Mouse (Mus musculus) lung, postnatal 0 days (tissue): ENCODE measurements around the gene Gm38392. TPM values are rescaled to one million over a fixed set of nuclear protein-coding genes. Genes with fewer than 3 reads are reported as not detected.

Experiments
- ATAC-seq: fragments of 200-750 bp; cut with Nextera tagmentation; 2 replicates; pipeline ENCODE4 v1.8.0; 2017; ENCODE audit warnings: moderate library complexity
- DNase-seq: peaks from one replicate; pipeline ENCODE4 v3.0.0-alpha.2; 2016; ENCODE audit warnings: low spot score
- H3K27ac ChIP-seq: fragments of 300-500 bp; sonication (generic); 2 replicates; pipeline ENCODE4 v1.5.1; 2014; ENCODE audit warnings: antibody characterized with exemption, mild to moderate bottlenecking, low read length, mixed read lengths
- H3K27me3 ChIP-seq: fragments of 300-500 bp; sonication (generic); replicated peaks from 2 replicates; pipeline ENCODE4 v1.6.1; 2014; ENCODE audit warnings: low read length, mixed read lengths; ENCODE audit not compliant: insufficient read depth
- H3K36me3 ChIP-seq: fragments of 300-500 bp; sonication (generic); 2 replicates; pipeline ENCODE4 v1.6.1; 2014; ENCODE audit warnings: low read length, mixed read lengths; ENCODE audit not compliant: insufficient read depth
- H3K4me1 ChIP-seq: fragments of 300-500 bp; sonication (generic); 2 replicates; pipeline ENCODE4 v1.6.1; 2014; ENCODE audit warnings: antibody characterized with exemption, low read depth, low read length, mixed read lengths; ENCODE audit not compliant: insufficient read depth
- H3K4me2 ChIP-seq: fragments of 300-500 bp; sonication (generic); replicated peaks from 2 replicates; pipeline ENCODE4 v1.6.1; 2014; ENCODE audit warnings: low read depth, mild to moderate bottlenecking, low read length, moderate library complexity, mixed read lengths
- H3K4me3 ChIP-seq: fragments of 300-500 bp; sonication (generic); 2 replicates; pipeline ENCODE4 v1.5.1; 2014; ENCODE audit warnings: low read depth, low read length
- H3K9ac ChIP-seq: fragments of 300-500 bp; sonication (generic); replicated peaks from 2 replicates; pipeline ENCODE4 v1.6.1; 2014; ENCODE audit warnings: low read depth, mild to moderate bottlenecking
- H3K9me3 ChIP-seq: fragments of 300-500 bp; sonication (generic); 2 replicates; pipeline ENCODE4 v1.6.1; 2016; ENCODE audit warnings: low read length, mixed read lengths
- CTCF ChIP-seq: IDR thresholded peaks from 2 replicates; pipeline ENCODE4 v1.5.1; 2016; ENCODE audit warnings: antibody characterized with exemption, mild to moderate bottlenecking
- EP300 ChIP-seq: IDR thresholded peaks from 2 replicates; pipeline ENCODE4 v1.6.1; 2016; ENCODE audit warnings: antibody characterized with exemption, mild to moderate bottlenecking, control low read depth
- WGBS: fragments of 180-500 bp; shearing (Covaris S2); extraction: QIAGEN DNeasy Blood & Tissue Kit; methylation state at CpG from one replicate; pipeline ENCODE4 v1.1.7; 2014; 5-methylcytosine and 5-hydroxymethylcytosine counted together
- polyA plus RNA-seq: library from polyadenylated mRNA; unstranded; fragments of >200 nt; fragmentation: Nextera tagmentation; extraction: Ambion mirVana; gene quantifications from 2 replicates; pipeline ENCODE4 v1.2.1, GENCODE M21; 2015

Gene Gm38392
- polyA plus RNA-seq, 1 experiment from 2014 or later = 1.8 TPM

DNA sequence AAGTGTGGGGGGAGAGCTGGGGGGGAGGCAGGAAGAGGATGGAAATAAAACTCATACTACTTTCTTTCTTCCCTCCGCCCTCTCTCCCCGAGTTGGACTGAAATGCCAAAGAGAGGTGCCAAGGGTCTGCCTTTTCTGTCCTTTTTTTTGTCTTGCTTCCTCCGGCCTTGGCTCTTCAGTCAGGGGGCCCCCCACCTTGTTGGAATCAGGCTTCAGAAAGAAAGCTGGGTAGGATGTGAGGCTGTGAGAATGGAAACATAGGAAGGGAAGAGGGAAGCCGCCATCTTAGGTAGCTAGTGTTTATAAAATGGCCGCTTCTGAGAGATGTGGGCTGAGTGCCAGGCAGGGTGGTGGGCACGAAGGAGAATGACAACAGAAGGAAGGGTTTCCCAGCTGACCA, 64.6 kb downstream of the Gm38392 start:
- peaks cover 29% of the 10 kb centered on the region for H3K27me3 ChIP-seq
- H3K4me1 ChIP-seq = no peaks in the 10 kb centered on the region
- no peak overlapping the region for H3K27ac ChIP-seq
- no peak overlapping the region for H3K4me3 ChIP-seq
- no peak for ATAC-seq
- H3K9ac ChIP-seq = no peak overlapping the region
- DNase-seq = no peak
- TF ChIP-seq EP300 (no peak), CTCF (no peak)
- H3K9me3 ChIP-seq = no peaks in the 10 kb centered on the region
- no peaks in the 10 kb centered on the region for H3K36me3 ChIP-seq
- 79% methylated on average over 6 of the region's 6 CpGs for WGBS
- H3K4me2 ChIP-seq = no peak overlapping the region

DNA sequence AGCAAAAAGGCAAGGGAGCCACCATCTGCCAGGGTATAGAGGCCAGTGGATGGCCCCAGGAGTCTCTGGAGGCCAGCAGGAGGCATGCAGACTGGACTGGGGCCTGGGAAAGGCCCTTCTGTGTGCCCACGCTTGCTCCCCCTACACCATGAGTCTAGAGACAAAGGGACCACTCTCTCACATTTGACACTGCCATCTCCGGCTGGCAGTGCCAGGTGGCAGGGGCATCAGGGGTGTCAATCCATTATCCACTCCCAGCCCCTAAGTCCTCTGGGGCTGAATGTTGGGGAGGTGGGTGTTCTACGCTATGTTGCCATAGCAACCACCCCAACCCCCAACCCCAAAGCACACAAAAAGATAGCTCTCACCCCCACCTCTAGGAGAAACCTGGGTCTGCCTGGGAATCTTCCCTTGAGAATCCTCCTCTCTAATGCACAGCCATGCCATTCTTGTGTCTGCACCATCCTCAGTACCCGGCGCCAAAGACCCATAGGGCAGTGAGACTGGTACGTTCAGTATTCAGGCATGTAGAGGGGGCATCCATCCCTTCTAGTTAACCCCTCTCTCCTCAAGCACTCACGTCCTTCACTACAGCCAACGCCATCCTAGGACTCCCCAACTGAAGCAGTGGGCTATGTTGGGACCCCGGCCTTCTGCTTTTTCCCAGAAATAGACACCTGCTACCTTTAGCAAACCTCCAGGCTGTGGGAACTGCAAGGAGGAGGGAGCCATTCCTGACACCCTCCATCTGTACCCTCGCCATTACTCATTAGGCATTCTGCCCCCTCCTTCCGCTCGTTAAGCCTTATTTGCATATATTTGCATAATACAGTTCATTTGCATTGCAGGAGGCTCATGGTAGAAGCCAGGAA, 65.3 kb downstream of the Gm38392 start:
- 51% methylated on average over 12 of the region's 12 CpGs for WGBS
- no peak overlapping the region for H3K9ac ChIP-seq
- TF ChIP-seq EP300 (no peak), CTCF (no peak)
- no peaks in the 10 kb centered on the region for H3K36me3 ChIP-seq
- DNase-seq (no peak), ATAC-seq (no peak)
- peaks cover 36% of the 10 kb centered on the region for H3K27me3 ChIP-seq
- no peak overlapping the region for H3K4me2 ChIP-seq
- no peak overlapping the region for H3K27ac ChIP-seq
- H3K4me3 ChIP-seq = no peak overlapping the region
- H3K4me1 ChIP-seq = no peaks in the 10 kb centered on the region
- no peaks in the 10 kb centered on the region for H3K9me3 ChIP-seq

DNA sequence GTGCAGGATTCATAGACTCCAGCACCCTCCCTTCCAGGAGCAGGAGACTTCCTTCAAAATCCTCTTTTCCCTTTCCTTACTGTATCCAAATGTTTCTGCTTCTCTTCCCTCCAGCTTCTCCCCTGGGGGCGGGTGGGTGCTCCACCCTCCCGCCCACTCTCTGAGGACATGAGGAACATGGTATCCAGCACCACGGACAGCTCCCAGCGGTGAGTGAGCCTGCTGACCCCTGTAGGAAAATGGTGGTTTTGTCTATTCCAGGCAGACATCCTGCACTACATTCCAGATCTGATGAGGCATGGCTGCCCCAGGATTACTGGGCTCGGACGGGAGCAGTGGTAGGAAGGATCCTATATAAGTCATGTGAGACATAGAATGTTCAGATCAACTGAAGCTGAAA, 66.2 kb downstream of the Gm38392 start:
- H3K27ac ChIP-seq = no peak overlapping the region
- H3K4me3 ChIP-seq = no peak overlapping the region
- H3K4me2 ChIP-seq = no peak overlapping the region
- 0 out of 2 replicates have a peak, but pooled peaks cover under 1% of the 10 kb centered on the region for H3K4me1 ChIP-seq
- peak; percentile 79 for DNase-seq
- 0% methylated on average over 6 of the region's 6 CpGs for WGBS
- no peaks in the 10 kb centered on the region for H3K36me3 ChIP-seq
- peaks cover 45% of the 10 kb centered on the region for H3K27me3 ChIP-seq
- H3K9me3 ChIP-seq = no peaks in the 10 kb centered on the region
- no peak for TF ChIP-seq EP300
- peak; percentile 71 for TF ChIP-seq CTCF
- ATAC-seq = peak; percentile 75
- no peak overlapping the region for H3K9ac ChIP-seq

DNA sequence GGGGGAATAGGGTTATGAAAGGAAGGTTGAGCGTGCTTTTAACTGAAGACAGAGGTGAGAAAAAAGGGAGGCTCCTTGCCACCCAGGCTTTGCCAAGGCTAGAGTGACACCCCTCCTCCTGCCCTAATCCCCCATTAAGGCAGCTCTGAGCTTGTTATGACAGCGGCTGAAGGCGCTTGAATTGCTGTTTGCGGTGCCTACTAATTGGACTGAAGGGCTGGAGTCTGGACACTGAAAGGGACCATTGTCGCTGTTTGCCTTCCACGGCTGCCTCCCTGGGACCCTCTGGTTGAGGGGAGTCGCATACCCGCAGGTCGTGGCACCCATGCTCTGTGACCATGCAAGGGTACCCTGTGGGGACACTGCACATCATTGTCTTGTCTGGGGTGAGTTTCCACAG, 67.1 kb downstream of the Gm38392 start:
- H3K36me3 ChIP-seq = no peaks in the 10 kb centered on the region
- DNase-seq (no peak), ATAC-seq (no peak)
- TF ChIP-seq CTCF (no peak), EP300 (no peak)
- 16% methylated on average over 9 of the region's 9 CpGs for WGBS
- no peak overlapping the region for H3K4me2 ChIP-seq
- H3K4me3 ChIP-seq = no peak overlapping the region
- no peaks in the 10 kb centered on the region for H3K9me3 ChIP-seq
- no peak overlapping the region for H3K9ac ChIP-seq
- peaks cover 54% of the 10 kb centered on the region for H3K27me3 ChIP-seq
- peaks cover 9% of the 10 kb centered on the region for H3K4me1 ChIP-seq
- H3K27ac ChIP-seq = no peak overlapping the region

DNA sequence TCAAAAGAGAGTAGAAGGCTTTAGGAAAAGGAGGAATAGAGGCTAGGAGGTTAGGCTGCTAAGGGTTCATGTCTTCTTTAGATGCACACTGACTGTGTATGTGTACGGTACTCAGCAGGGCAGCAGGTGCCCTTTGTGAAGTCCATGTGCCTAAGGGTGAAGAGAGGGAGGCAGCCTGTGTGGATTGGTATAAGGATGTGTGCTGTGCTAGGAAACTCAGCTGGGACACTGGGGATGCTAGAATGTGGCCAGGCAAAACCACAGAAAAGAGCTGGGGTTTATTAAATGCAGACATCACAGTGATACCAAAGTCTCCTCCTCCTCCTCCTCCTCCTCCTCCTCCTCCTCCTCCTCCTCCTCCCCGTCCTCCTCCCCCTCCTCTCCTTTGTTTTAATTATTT, 69.3 kb downstream of the Gm38392 start:
- Histone ChIP-seq H3K9ac (no peak overlapping the region), H3K27me3 (peaks cover 75% of the 10 kb centered on the region), H3K4me3 (no peak overlapping the region), H3K4me1 (peaks cover 11% of the 10 kb centered on the region), H3K4me2 (no peak overlapping the region), H3K9me3 (no peaks in the 10 kb centered on the region), H3K36me3 (no peaks in the 10 kb centered on the region), H3K27ac (no peak overlapping the region)
- WGBS = 61% methylated on average over 1 of the region's 2 CpGs
- DNase-seq = no peak
- TF ChIP-seq EP300 (no peak), CTCF (no peak)
- ATAC-seq = no peak

DNA sequence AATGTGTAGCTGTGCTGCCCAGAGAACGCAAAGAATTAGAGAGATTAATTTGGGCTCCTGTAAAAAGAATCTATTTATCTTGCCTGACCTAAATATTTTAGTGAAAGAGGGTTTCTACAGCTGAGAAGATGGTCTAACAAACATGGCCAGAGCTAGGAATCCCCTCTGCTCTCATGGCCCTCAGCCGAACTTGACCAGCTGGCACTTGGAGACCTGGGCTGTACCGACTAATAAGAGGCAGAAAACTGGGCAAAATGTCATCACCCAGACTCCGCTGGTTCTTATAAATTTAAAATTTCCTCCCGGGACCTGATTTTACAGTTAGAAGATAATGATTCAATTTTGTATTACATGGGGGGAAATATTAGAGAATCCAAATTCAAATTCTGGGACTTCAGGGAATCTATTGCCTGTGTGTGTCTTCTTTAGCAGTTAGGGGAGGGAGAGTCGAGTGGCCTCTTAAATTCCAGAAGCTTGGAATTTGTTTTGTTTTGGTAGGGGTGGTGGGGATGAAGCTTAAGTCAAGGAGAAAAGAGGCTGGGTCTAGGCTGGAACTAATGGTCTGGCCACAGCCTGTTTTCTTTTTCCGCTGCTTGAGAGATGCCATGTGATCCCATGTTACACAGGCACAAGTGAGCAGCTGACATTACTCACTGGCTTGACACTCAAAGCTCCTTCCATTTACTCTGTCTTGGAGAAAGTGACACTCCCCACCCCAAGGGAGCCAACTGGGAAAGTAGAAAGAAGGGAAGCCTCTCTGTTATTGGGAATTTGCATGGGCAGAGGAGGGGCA, 70.3 kb downstream of the Gm38392 start:
- H3K4me2 ChIP-seq = no peak overlapping the region; the same call in 1 of the 2 replicates
- H3K9me3 ChIP-seq = no peaks in the 10 kb centered on the region
- DNase-seq (peak; percentile 22), ATAC-seq (no peak; the same call in 1 of the 2 replicates)
- H3K36me3 ChIP-seq = no peaks in the 10 kb centered on the region
- 8% methylated on average over 7 of the region's 7 CpGs for WGBS
- no peak overlapping the region for H3K27ac ChIP-seq
- TF ChIP-seq CTCF = no peak
- no peak for TF ChIP-seq EP300
- H3K4me1 ChIP-seq = peaks cover 11% of the 10 kb centered on the region
- H3K27me3 ChIP-seq = peaks cover 82% of the 10 kb centered on the region
- H3K4me3 ChIP-seq = no peak overlapping the region
- H3K9ac ChIP-seq = no peak overlapping the region
